Mouse (Mus musculus) testis, adult 2 months (tissue): ENCODE measurements around the gene Znrf4.

Experiments used
- CTCF ChIP-seq: fragments of 200-500 bp; IDR thresholded peaks from 2 replicates; pipeline ENCODE4 v1.5.1; 2012; ENCODE audit warnings: low read depth, mild to moderate bottlenecking, inconsistent platforms, low read length, moderate library complexity; ENCODE audit not compliant: control insufficient read depth, insufficient read depth, insufficient replicate concordance
- POLR2A ChIP-seq: fragments of 200-500 bp; IDR thresholded peaks from 2 replicates; pipeline ENCODE4 v1.6.1; 2012; ENCODE audit warnings: low read depth, mild to moderate bottlenecking, inconsistent platforms, low read length, moderate library complexity; ENCODE audit not compliant: control insufficient read depth

- TF ChIP-seq CTCF = no peak
- TF ChIP-seq POLR2A = no peak
These were observed 49.6 kb upstream of the Znrf4 start for GRCm38 (mm10) chr17:56561866-56562265.
